Mouse (Mus musculus): ENCODE measurements around the gene Car9. TPM values are rescaled to one million over a fixed set of nuclear protein-coding genes. Genes with fewer than 3 reads are reported as not detected.

Gene Car9
- polyA plus RNA-seq (2015; fragmentation: Nextera tagmentation; extraction: Ambion mirVana): 0.19 and 0.41 TPM in 2 replicates

DNA sequence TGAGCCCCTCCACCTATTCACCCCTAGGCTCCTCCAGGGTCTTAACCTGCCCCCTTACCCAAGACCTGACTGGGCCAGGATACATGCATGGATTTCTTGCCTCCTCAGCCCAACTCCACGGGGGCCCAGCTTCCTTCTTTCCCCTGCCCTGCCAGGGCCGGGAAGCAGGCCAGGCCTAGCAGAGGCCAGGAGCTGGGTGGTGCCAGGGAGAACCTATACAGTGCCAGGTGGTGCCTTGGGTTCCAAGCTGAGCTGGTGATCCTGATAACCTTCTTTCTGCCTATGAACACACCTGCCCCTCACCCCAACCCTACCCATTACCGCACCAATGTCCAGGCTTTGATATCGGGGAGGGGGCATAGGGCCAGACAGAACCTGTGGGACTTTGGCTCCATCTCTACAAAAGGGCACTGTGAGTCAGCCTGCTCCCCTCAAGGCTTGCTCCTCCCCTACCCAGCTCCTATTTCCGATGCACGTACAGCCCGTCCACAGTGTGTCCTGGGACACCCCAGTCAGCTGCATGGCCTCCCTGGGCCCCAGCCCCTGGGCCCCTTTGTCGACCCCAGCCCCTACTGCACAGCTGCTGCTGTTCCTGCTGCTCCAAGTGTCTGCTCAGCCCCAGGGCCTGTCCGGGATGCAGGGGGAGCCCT, at the start of gene Car9:
Gene Car9, plus strand, starts transcription at position 431 of the 650 bp plus-strand sequence.
- Histone ChIP-seq H3K4me2 (replicated peaks) (no peak within 1 kb of the TSS), H3K4me3 (no peak within 1 kb of the TSS), H3K4me1 (peaks cover 23% of the 10 kb centered on the region), H3K9me3 (no peaks in the 10 kb centered on the region), H3K9ac (replicated peaks) (no peak within 1 kb of the TSS), H3K27ac (replicated peaks) (no peak within 1 kb of the TSS), H3K27me3 (peaks cover 18% of the 10 kb centered on the region; the same call in 1 of the 2 replicates), H3K36me3 (no peaks in the 10 kb centered on the region)
- ATAC-seq (replicated peaks): 0 out of 2 replicates have a peak, but pooled peaks have one; percentile 32
- WGBS: 47% methylated on average over 9 of the region's 9 CpGs

DNA sequence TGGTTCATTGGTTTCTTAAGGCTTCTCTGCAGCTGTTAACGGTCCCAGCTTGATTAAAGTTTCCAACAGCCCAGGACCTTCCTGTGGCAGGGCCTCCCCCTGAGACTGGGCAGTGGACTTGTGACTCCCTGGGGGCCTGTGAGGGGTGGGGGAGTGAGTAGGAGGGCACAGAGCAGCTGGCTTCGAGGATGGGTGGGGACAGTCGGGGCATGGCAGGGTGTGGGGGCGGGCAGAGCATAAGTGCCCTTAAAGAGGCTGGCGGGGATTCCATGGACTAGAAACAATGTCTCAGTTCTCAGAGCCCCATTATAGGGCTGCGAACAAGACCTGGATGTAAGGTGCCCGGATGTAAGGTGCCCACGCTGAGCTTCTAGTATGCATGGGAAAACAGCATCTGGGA, 49.6 kb upstream of the Car9 start:
- Histone ChIP-seq H3K27ac (replicated peaks) (no peak overlapping the region), H3K9me3 (no peaks in the 10 kb centered on the region), H3K36me3 (no peaks in the 10 kb centered on the region), H3K4me2 (replicated peaks) (no peak overlapping the region), H3K4me1 (peaks cover 4% of the 10 kb centered on the region), H3K4me3 (no peak overlapping the region), H3K9ac (replicated peaks) (no peak overlapping the region), H3K27me3 (0 out of 2 replicates have a peak, but pooled peaks cover 5% of the 10 kb centered on the region)
- 26% methylated on average over 8 of the region's 8 CpGs for WGBS
- ATAC-seq (replicated peaks): no peak

DNA sequence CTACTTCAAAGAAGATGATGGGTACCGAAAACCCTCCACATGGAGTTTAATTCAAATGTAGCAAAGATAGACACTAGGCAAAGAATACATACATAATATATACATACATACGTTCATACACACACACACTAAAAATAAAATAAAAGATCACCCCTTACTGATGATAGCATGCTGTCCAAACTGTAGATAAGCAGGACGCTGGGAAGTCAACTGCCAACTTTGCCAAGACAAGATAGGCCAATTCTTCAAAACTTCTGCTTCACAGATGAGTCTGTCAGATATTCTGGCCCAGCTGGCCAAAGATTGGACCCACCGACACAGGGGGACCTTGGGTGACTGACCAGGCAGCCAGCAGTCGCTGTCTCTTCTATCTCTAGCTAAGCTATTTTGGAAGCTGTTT, 43.7 kb upstream of the Car9 start:
- Histone ChIP-seq H3K4me3 (no peak overlapping the region), H3K36me3 (no peaks in the 10 kb centered on the region), H3K9me3 (no peaks in the 10 kb centered on the region), H3K4me2 (replicated peaks) (no peak overlapping the region), H3K9ac (replicated peaks) (no peak overlapping the region), H3K27ac (replicated peaks) (no peak overlapping the region), H3K4me1 (no peaks in the 10 kb centered on the region), H3K27me3 (no peaks in the 10 kb centered on the region)
- 94% methylated on average over 5 of the region's 5 CpGs for WGBS
- no peak for ATAC-seq (replicated peaks)

DNA sequence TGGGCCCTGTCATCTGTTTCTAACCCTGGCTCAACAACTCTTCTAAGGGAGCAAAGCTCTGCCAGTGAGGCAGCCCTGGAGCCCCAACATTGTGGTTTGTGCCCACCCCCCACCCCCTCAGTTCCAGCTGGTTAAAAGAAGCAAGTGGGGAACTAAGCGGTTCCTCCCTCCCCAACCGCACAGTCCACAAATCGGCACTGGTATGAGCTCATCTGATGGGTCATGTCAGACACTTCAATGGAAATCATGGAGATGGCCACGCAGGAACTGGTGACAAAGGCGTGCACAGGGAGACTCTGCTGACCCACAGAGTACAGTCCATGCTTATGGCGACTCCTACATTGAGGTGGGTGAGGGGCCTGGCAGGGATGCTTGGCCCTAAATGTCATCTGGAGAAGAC, 40.8 kb upstream of the Car9 start:
- 92% methylated on average over 6 of the region's 6 CpGs for WGBS
- no peaks in the 10 kb centered on the region for H3K27me3 ChIP-seq
- H3K36me3 ChIP-seq: no peaks in the 10 kb centered on the region
- H3K4me3 ChIP-seq: no peak overlapping the region
- no peak overlapping the region for H3K9ac ChIP-seq (replicated peaks)
- no peak for ATAC-seq (replicated peaks)
- no peak overlapping the region for H3K4me2 ChIP-seq (replicated peaks)
- H3K4me1 ChIP-seq: no peaks in the 10 kb centered on the region
- H3K27ac ChIP-seq (replicated peaks): no peak overlapping the region
- no peaks in the 10 kb centered on the region for H3K9me3 ChIP-seq

DNA sequence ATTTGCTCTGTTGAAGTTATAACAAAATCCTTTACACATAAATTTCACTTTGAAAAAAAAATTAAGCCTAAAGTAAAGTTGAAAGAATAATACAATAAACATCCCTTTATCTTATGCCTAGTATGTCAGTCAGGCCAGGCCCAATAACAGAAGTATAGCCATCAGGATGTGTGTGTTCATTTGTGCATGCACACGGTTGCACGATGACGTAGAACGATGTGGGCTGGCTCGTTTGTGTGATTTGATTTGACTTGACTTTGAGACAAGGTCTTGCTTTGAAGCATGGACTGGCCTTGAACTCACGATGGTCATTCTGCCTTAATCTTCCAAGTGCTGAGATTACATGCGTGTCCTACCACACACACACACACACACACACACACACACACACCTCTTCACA, 39.9 kb upstream of the Car9 start:
- ATAC-seq (replicated peaks): no peak
- H3K4me1 ChIP-seq: no peaks in the 10 kb centered on the region
- no peak overlapping the region for H3K4me3 ChIP-seq
- H3K27me3 ChIP-seq: no peaks in the 10 kb centered on the region
- no peak overlapping the region for H3K27ac ChIP-seq (replicated peaks)
- no peaks in the 10 kb centered on the region for H3K36me3 ChIP-seq
- no peak overlapping the region for H3K4me2 ChIP-seq (replicated peaks)
- 94% methylated on average over 7 of the region's 7 CpGs for WGBS
- H3K9me3 ChIP-seq: no peaks in the 10 kb centered on the region
- no peak overlapping the region for H3K9ac ChIP-seq (replicated peaks)

DNA sequence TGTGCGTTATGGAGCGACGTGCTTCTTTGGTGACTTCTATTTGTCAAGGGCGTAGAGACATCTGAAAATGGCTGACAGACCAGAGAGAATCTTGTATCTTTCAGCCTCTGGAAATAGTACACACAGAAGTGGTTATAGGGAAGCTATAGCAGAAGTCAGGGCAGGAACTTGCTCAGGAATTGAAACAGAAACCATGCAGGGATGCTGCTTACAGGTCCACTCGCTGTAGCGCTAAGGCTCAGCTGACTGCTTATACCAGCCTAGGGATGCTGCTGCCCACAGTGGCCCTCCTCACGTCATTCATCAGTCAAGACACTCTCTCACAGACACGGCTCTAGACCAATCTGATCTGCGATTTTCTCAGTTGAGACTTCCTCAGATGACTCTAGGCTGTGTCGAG, 36.5 kb upstream of the Car9 start:
- Histone ChIP-seq H3K9me3 (no peaks in the 10 kb centered on the region), H3K4me3 (no peak overlapping the region), H3K27me3 (no peaks in the 10 kb centered on the region), H3K27ac (replicated peaks) (no peak overlapping the region), H3K4me2 (replicated peaks) (no peak overlapping the region), H3K36me3 (no peaks in the 10 kb centered on the region), H3K9ac (replicated peaks) (no peak overlapping the region), H3K4me1 (no peaks in the 10 kb centered on the region)
- ATAC-seq (replicated peaks): no peak
- 94% methylated on average over 10 of the region's 10 CpGs for WGBS

DNA sequence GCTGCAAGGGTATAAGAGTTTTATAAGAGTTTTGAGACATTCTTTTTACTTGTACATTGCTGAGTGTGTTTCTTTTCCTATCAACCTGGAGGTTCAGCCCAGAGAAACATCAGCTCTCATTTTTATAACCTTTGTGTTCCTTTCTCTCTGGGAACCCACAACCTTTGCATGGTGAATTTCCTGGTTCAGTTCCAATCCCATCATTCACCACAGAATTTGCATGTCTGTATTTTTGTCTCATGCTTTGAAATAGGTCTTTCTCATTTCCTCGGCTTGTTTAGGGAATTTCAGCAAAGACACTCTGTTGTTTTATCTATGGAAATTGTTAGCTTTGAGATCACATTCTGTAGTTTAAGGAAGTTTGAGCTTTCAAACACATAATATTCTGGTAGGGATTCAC, 33.1 kb upstream of the Car9 start:
- no peak overlapping the region for H3K27ac ChIP-seq (replicated peaks)
- H3K9me3 ChIP-seq: no peaks in the 10 kb centered on the region
- H3K27me3 ChIP-seq: no peaks in the 10 kb centered on the region
- WGBS: 83% methylated on average over 1 of the region's 1 CpGs
- no peak overlapping the region for H3K4me2 ChIP-seq (replicated peaks)
- H3K4me3 ChIP-seq: no peak overlapping the region
- no peaks in the 10 kb centered on the region for H3K36me3 ChIP-seq
- H3K9ac ChIP-seq (replicated peaks): no peak overlapping the region
- H3K4me1 ChIP-seq: peaks cover 4% of the 10 kb centered on the region; the same call in 1 of the 2 replicates
- no peak for ATAC-seq (replicated peaks)

GRCm38 (mm10) chr4:43476604-43477003, 30.2 kb upstream of the Car9 start:
- 88% methylated on average over 6 of the region's 6 CpGs for whole genome bisulfite sequencing
- Histone ChIP-seq H3K4me1 (peaks cover 4% of the 10 kb centered on the region; the same call in 1 of the 2 replicates), H3K4me2 (replicated peaks) (no peak overlapping the region), H3K9me3 (no peaks in the 10 kb centered on the region), H3K27ac (replicated peaks) (no peak overlapping the region), H3K27me3 (no peaks in the 10 kb centered on the region), H3K9ac (replicated peaks) (no peak overlapping the region), H3K36me3 (no peaks in the 10 kb centered on the region), H3K4me3 (no peak overlapping the region)
- no peak for ATAC-seq (replicated peaks)

GRCm38 (mm10) chr4:43477857-43478533, 28.8 kb upstream of the Car9 start:
- peak; percentile 99 for ATAC-seq (replicated peaks)

GRCm38 (mm10) chr4:43478534-43478858, 28.3 kb upstream of the Car9 start:
- H3K4me2 ChIP-seq (replicated peaks): peak overlapping the region; percentile 48
- H3K27me3 ChIP-seq: no peaks in the 10 kb centered on the region
- WGBS: 63% methylated on average over 8 of the region's 8 CpGs
- no peaks in the 10 kb centered on the region for H3K36me3 ChIP-seq
- H3K4me1 ChIP-seq: peaks cover 4% of the 10 kb centered on the region; the same call in 1 of the 2 replicates
- peak overlapping the region; percentile 39 for H3K4me3 ChIP-seq
- 0 out of 2 replicates have a peak overlapping the region, but pooled peaks have one; percentile 31 for H3K27ac ChIP-seq (replicated peaks)
- no peaks in the 10 kb centered on the region for H3K9me3 ChIP-seq
- H3K9ac ChIP-seq (replicated peaks): peak overlapping the region; percentile 45
- peak; percentile 55; the same call in 1 of the 2 replicates for ATAC-seq (replicated peaks)

More at GRCm38 (mm10) chr4:43477857-43478533, 28.8 kb upstream of the Car9 start:
- Histone ChIP-seq H3K9me3 (no peaks in the 10 kb centered on the region), H3K9ac (replicated peaks) (peak overlapping the region; percentile 45), H3K4me2 (replicated peaks) (peak overlapping the region; percentile 48), H3K4me3 (peak overlapping the region; percentile 39), H3K36me3 (no peaks in the 10 kb centered on the region), H3K4me1 (peaks cover 4% of the 10 kb centered on the region; the same call in 1 of the 2 replicates), H3K27ac (replicated peaks) (0 out of 2 replicates have a peak overlapping the region, but pooled peaks have one; percentile 31), H3K27me3 (no peaks in the 10 kb centered on the region)
- WGBS: 19% methylated on average over 11 of the region's 11 CpGs

DNA sequence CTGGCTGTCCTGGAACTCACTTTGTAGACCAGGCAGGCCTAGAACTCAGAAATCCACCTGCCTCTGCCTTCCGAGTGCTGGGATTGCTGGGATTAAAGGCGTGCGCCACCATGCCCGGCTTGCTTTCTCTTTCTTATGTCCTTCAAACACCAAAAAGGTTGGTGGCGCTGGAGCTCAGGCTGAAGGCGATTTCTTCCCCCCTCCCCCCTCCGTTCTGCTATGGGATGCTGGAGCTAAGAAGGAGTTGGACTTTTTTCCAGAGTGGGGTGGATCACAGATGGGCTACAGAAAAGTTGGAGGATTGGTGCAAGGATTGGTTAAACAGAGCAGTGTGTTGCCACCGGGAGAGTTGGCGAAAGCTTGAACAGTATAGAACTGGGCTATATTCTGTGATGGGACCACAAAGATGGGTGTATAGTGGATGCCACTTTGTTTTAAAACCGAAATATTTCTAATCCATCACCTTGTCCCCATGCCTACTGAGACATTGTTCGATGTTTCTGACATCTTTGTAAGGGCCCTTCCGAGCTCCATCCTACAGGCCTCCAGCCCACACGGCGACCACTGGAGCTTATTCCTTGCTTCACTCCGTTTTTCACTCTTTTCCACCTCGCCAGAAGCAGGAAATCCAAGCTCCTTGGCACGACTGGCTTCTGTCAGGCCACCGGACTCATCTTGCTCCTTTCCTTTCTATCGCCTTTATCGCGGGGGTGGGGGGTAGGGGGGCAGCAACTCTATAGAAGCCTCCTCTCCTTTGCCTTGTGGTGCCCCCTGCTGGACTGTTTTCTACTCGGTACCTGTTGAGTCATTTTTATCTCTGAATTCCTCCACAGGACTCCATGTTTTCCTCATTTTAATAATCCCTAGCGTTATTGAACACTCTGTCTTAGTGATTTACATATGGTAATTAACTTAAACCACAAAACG, 27.6 kb upstream of the Car9 start:
- H3K4me2 ChIP-seq (replicated peaks): no peak overlapping the region
- no peak overlapping the region for H3K27ac ChIP-seq (replicated peaks)
- no peaks in the 10 kb centered on the region for H3K9me3 ChIP-seq
- H3K4me1 ChIP-seq: peaks cover 4% of the 10 kb centered on the region; the same call in 1 of the 2 replicates
- H3K27me3 ChIP-seq: no peaks in the 10 kb centered on the region
- no peak overlapping the region for H3K9ac ChIP-seq (replicated peaks)
- H3K4me3 ChIP-seq: no peak overlapping the region
- H3K36me3 ChIP-seq: no peaks in the 10 kb centered on the region
- WGBS: 48% methylated on average over 24 of the region's 24 CpGs
- ATAC-seq (replicated peaks): no peak

DNA sequence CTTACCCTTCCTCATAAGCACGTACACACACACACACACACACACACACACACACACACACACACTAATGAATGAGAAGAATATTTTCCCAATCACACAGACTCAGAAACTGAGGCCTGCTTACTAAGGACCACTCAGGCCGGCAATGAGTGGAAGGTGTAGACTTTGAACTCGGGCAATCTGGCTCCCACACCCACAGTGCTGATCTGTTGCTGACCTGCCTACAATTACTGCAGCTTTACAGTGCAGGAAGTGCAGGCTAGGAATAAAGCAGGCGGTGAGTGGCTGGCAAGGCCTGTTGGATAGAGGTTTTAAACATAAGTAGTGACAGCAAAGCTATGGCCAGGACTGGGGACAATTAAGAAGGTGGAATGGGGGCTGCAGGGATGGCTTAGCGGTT, 25.8 kb upstream of the Car9 start:
- no peak overlapping the region for H3K27ac ChIP-seq (replicated peaks)
- H3K27me3 ChIP-seq: no peaks in the 10 kb centered on the region
- H3K4me1 ChIP-seq: peaks cover 4% of the 10 kb centered on the region; the same call in 1 of the 2 replicates
- no peak overlapping the region for H3K9ac ChIP-seq (replicated peaks)
- no peak overlapping the region for H3K4me3 ChIP-seq
- WGBS: 84% methylated on average over 5 of the region's 5 CpGs
- H3K9me3 ChIP-seq: no peaks in the 10 kb centered on the region
- no peak for ATAC-seq (replicated peaks)
- H3K36me3 ChIP-seq: no peaks in the 10 kb centered on the region
- no peak overlapping the region for H3K4me2 ChIP-seq (replicated peaks)

All from forebrain, embryonic 15.5 days (tissue).